Mouse (Mus musculus) spleen, postnatal 4 days (tissue): ENCODE measurements around the gene Ermn.
A peak's percentile ranks its signal among the peaks of the same experiment; 100 is the strongest.

Source experiments
- DNase-seq, 2 experiments: peaks; one replicate each; pipeline ENCODE4 v3.0.0; 2022; ENCODE audit warnings: low spot score in 2 of 2

The Ermn gene

DNA sequence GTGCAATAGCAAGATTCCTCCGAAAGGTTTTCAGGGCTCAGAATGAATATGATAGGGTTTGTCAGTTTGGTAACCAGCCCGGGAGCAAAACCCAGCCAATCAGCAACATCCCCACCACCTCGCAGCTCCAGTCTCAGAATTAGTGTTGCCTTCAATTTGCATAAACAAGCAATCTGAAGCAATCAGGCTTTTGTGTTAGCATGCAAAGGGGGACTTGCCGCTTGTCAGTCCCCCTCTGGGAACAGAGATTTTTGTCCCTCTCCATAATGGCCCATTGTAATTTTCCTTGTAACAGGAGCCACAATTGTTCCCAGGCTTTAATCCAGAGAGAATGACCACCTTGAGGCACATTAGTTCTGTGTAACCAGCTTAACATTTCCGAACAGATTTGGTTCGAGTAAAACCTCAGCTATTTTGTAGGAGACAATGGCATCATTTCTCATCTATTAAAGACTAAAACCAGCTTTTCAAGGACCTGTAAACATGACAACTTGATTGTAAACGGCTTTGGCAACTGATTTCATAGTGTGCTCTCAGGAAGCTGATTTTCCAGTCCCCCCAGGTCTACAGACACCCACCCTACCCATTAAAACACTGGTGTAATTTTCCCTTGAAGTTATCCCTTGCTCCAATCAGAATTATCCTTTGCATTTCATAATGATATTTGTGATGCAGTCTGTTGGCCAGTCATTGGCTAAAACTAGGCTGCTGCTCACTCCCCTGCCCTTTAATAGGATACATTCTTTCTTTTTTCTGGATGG is at the start of gene Ermn:
Gene Ermn (minus strand): TSS at position 44 of the 761 bp plus-strand sequence.
- DNase-seq: no peak

DNA sequence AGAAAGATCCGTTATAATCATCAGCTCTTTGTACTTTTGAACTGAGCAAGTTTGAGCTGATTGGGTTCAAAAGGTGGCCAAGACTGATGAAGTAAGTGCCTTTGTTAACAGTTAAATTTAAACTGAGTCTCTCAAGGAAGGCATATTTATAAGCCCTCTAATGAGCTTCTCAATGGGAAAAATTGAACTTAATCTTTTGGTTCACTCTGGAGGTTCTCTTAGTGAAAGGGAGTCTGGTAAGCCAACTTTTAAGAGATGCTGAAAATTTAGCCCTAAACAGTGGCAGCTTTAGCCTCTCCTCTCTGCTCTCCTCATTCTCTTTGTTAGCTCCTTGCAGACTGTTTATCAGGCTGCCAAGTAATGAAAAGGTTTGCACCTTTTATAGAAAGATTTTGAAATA is 42.2 kb upstream of the Ermn start:
- DNase-seq: no peak

GRCm38 (mm10) chr2:58086420-58086819 is 33.8 kb upstream of the Ermn start:
- no peak for DNase-seq

GRCm38 (mm10) chr2:58079849-58080248 is 27.2 kb upstream of the Ermn start:
- no peak for DNase-seq

DNA sequence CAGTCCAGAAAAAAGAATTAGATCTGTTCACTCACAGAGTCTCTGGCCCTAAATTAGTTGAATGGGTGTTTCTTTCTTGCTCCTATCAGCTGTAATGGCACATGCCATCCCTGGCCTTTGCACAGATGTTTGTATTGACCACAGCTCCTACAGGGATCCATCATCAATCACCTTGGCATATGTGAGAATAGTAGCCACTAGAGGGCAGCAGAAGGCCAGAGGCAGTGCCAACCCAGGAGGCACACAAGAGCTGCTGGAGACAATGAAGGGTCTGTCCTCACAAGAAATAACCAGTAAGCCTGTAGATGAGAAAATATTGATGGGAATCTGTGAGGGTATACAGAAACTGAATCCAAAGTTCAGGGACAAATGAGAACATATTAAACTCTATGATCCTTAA is 2.7 kb upstream of the Ermn start:
- DNase-seq: peak; percentile 50 to 74

GRCm38 (mm10) chr2:58041867-58042266 is 10.8 kb downstream of the Ermn start:
- DNase-seq: no peak

DNA sequence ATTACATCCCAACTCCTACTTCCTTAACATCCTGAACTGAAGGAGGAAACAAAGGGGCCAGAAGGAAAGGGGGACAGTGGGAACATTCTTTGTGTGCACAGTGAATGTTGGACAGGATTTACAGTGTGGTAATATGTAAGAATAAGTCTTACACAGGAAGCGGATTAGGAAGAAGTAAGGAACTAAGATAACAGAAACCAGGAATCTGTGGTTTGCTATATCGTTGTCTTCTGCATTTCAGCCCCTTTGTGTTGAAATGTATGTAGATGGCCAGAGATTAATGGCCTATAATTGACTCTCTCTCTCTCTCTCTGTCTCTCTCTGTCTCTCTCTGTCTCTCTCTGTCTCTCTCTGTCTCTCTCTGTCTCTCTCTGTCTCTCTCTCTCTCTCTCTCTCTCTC is 15.7 kb downstream of the Ermn start:
- DNase-seq: no peak

- no peak for DNase-seq
Measured at GRCm38 (mm10) chr2:58035635-58036034, 17.0 kb downstream of the Ermn start.

DNA sequence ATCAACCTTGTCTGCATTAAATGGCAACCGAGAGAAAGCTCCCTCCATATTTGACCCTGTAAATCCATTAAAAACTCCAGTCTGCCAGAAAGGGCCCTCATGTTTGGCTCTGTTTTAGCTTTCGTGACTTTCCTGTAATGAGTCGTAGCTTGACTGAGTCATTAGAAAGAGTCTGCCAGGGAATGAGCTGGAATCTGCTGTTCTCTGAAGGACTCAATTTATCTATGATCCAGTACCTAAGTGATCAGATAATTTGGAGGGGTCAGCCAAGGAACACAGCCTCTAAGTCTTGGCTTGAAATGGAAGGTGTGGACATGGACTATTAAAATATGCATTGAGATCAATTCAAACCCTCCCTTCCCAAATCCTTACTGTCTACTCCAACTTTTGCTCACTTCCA is 21.2 kb downstream of the Ermn start:
- DNase-seq: no peak

DNA sequence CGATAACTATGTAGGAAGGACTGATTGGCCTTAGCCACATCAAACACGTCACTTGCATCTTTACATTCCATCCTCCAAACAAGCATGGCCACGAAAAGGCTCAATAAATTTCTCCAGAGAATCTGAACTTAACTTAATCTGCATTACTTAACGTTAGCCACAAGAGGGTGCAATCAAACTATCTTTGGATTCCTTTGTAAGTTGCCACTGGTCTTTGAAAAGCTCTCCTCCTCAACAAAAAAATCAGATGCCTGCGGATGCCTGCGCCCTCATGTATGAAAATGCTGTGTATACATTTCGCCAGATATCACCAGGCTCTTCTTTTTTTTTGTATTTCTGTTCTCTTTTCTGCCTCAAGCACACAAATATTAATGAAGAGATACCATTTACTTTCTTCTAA is 23.3 kb downstream of the Ermn start:
- no peak for DNase-seq

GRCm38 (mm10) chr2:58026740-58027139 is 25.9 kb downstream of the Ermn start:
- DNase-seq: no peak

- no peak for DNase-seq
Measured at GRCm38 (mm10) chr2:58023556-58023955, 29.1 kb downstream of the Ermn start.

GRCm38 (mm10) chr2:58007081-58007480 is 45.6 kb downstream of the Ermn start:
- no peak for DNase-seq

- no peak for DNase-seq
Measured at GRCm38 (mm10) chr2:58001497-58001896, 51.2 kb downstream of the Ermn start.

GRCm38 (mm10) chr2:57997752-57998430 is 54.8 kb downstream of the Ermn start, which contains the start of gene Galnt5:
Gene Galnt5, plus strand, starts transcription at chr2:57997884.
- no peak for DNase-seq
